Mouse (Mus musculus): ENCODE results near the gene Zfp61. TPM values are rescaled to one million over a fixed set of nuclear protein-coding genes. Genes with fewer than 3 reads are reported as not detected.
A peak's percentile ranks its signal among the peaks of the same experiment; 100 is the strongest.

The Zfp61 gene
- polyA plus RNA-seq, 1 experiment = 1.5 TPM

GRCm38 (mm10) chr7:24318942-24319341 lies 17.9 kb upstream of the Zfp61 start:
- Histone ChIP-seq H3K4me3 (ENCODE audit: low read depth, low read length) (no peak overlapping the region), H3K27ac (ENCODE audit: insufficient read depth, low read depth, low read length) (no peak overlapping the region), H3K36me3 (ENCODE audit: control insufficient read depth, insufficient read depth, low read length) (no peaks in the 10 kb centered on the region), H3K27me3 (ENCODE audit: control insufficient read depth, insufficient read depth, low read length) (0 out of 2 replicates have a peak, but pooled peaks cover 6% of the 10 kb centered on the region), H3K4me1 (ENCODE audit: control insufficient read depth, insufficient read depth, insufficient read length, low read length) (peaks cover 7% of the 10 kb centered on the region; the same call in 1 of the 2 replicates)
- no peak for TF ChIP-seq CTCF (IDR thresholded peaks at IDR 0.05; ENCODE audit: extremely low read depth, insufficient read length, insufficient replicate concordance, low read depth, low read length)
- TF ChIP-seq POLR2A (IDR thresholded peaks at IDR 0.05; ENCODE audit: low read depth, low read length) = no peak
- 28% methylated on average over 6 of the region's 6 CpGs for WGBS

GRCm38 (mm10) chr7:24316567-24317092 lies 15.6 kb upstream of the Zfp61 start, which contains the start of gene Zfp94:
TSS of gene Zfp94 (minus strand) at chr7:24316666.
- WGBS = under 1% methylated on average over 33 of the region's 33 CpGs
- TF ChIP-seq POLR2A (IDR thresholded peaks at IDR 0.05; ENCODE audit: low read depth, low read length) (peak; percentile 68; the same call in 1 of the 2 replicates), CTCF (IDR thresholded peaks at IDR 0.05; ENCODE audit: extremely low read depth, insufficient read length, insufficient replicate concordance, low read depth, low read length) (no peak)
- Histone ChIP-seq H3K27ac (ENCODE audit: insufficient read depth, low read depth, low read length) (peak within 1 kb of the TSS; percentile 61), H3K4me1 (ENCODE audit: control insufficient read depth, insufficient read depth, insufficient read length, low read length) (peaks cover 7% of the 10 kb centered on the region; the same call in 1 of the 2 replicates), H3K27me3 (ENCODE audit: control insufficient read depth, insufficient read depth, low read length) (no peaks in the 10 kb centered on the region), H3K36me3 (ENCODE audit: control insufficient read depth, insufficient read depth, low read length) (no peaks in the 10 kb centered on the region; the same call in 1 of the 2 replicates), H3K4me3 (ENCODE audit: low read depth, low read length) (peak within 1 kb of the TSS; percentile 72)

- Histone ChIP-seq H3K27ac (ENCODE audit: insufficient read depth, low read depth, low read length) (no peak overlapping the region), H3K27me3 (ENCODE audit: control insufficient read depth, insufficient read depth, low read length) (no peaks in the 10 kb centered on the region)
- WGBS = 19% methylated on average over 29 of the region's 29 CpGs
These were observed 14.9 kb upstream of the Zfp61 start for GRCm38 (mm10) chr7:24315726-24316566.

GRCm38 (mm10) chr7:24299823-24300481 lies 1.1 kb downstream of the Zfp61 start:
- Histone ChIP-seq H3K4me3 (ENCODE audit: low read depth, low read length) (peak overlapping the region; percentile 30), H3K36me3 (ENCODE audit: control insufficient read depth, insufficient read depth, low read length) (peaks cover 5% of the 10 kb centered on the region), H3K27ac (ENCODE audit: insufficient read depth, low read depth, low read length) (no peak overlapping the region), H3K4me1 (ENCODE audit: control insufficient read depth, insufficient read depth, insufficient read length, low read length) (peaks cover 4% of the 10 kb centered on the region; the same call in 1 of the 2 replicates), H3K27me3 (ENCODE audit: control insufficient read depth, insufficient read depth, low read length) (no peaks in the 10 kb centered on the region)
- 6% methylated on average over 18 of the region's 18 CpGs for WGBS
- TF ChIP-seq CTCF (IDR thresholded peaks at IDR 0.05; ENCODE audit: extremely low read depth, insufficient read length, insufficient replicate concordance, low read depth, low read length) (no peak), POLR2A (IDR thresholded peaks at IDR 0.05; ENCODE audit: low read depth, low read length) (no peak)

More at GRCm38 (mm10) chr7:24315726-24316566, 14.9 kb upstream of the Zfp61 start:
- TF ChIP-seq POLR2A (IDR thresholded peaks at IDR 0.05; ENCODE audit: low read depth, low read length) (no peak), CTCF (IDR thresholded peaks at IDR 0.05; ENCODE audit: extremely low read depth, insufficient read length, insufficient replicate concordance, low read depth, low read length) (no peak)
- Histone ChIP-seq H3K36me3 (ENCODE audit: control insufficient read depth, insufficient read depth, low read length) (peaks cover 3% of the 10 kb centered on the region; the same call in 1 of the 2 replicates), H3K4me1 (ENCODE audit: control insufficient read depth, insufficient read depth, insufficient read length, low read length) (peaks cover 7% of the 10 kb centered on the region; the same call in 1 of the 2 replicates), H3K4me3 (ENCODE audit: low read depth, low read length) (peak overlapping the region; percentile 72)

- TF ChIP-seq POLR2A (IDR thresholded peaks at IDR 0.05; ENCODE audit: low read depth, low read length) (no peak), CTCF (IDR thresholded peaks at IDR 0.05; ENCODE audit: extremely low read depth, insufficient read length, insufficient replicate concordance, low read depth, low read length) (peak; percentile 40; the same call in 1 of the 2 replicates)
- Histone ChIP-seq H3K4me3 (ENCODE audit: low read depth, low read length) (peak overlapping the region; percentile 98), H3K36me3 (ENCODE audit: control insufficient read depth, insufficient read depth, low read length) (peaks cover 5% of the 10 kb centered on the region), H3K27ac (ENCODE audit: insufficient read depth, low read depth, low read length) (no peak overlapping the region), H3K27me3 (ENCODE audit: control insufficient read depth, insufficient read depth, low read length) (no peaks in the 10 kb centered on the region), H3K4me1 (ENCODE audit: control insufficient read depth, insufficient read depth, insufficient read length, low read length) (peaks cover 4% of the 10 kb centered on the region; the same call in 1 of the 2 replicates)
- under 1% methylated on average over 43 of the region's 47 CpGs for WGBS
These were observed 1.9 kb downstream of the Zfp61 start for GRCm38 (mm10) chr7:24298973-24299708.

GRCm38 (mm10) chr7:24298635-24298972 lies 2.4 kb downstream of the Zfp61 start:
- no peak overlapping the region for H3K27ac ChIP-seq (ENCODE audit: insufficient read depth, low read depth, low read length)
- peaks cover 5% of the 10 kb centered on the region for H3K36me3 ChIP-seq (ENCODE audit: control insufficient read depth, insufficient read depth, low read length)
- 11% methylated on average over 12 of the region's 12 CpGs for WGBS
- TF ChIP-seq CTCF (IDR thresholded peaks at IDR 0.05; ENCODE audit: extremely low read depth, insufficient read length, insufficient replicate concordance, low read depth, low read length) = no peak
- no peak for TF ChIP-seq POLR2A (IDR thresholded peaks at IDR 0.05; ENCODE audit: low read depth, low read length)
- H3K27me3 ChIP-seq (ENCODE audit: control insufficient read depth, insufficient read depth, low read length) = no peaks in the 10 kb centered on the region
- H3K4me1 ChIP-seq (ENCODE audit: control insufficient read depth, insufficient read depth, insufficient read length, low read length) = peaks cover 4% of the 10 kb centered on the region; the same call in 1 of the 2 replicates
- H3K4me3 ChIP-seq (ENCODE audit: low read depth, low read length) = peak overlapping the region; percentile 98

All from small intestine, adult 2 months (tissue).